Comparison of ENCODE assay signal across 15 mouse cellular contexts in the genomic region with DNA sequence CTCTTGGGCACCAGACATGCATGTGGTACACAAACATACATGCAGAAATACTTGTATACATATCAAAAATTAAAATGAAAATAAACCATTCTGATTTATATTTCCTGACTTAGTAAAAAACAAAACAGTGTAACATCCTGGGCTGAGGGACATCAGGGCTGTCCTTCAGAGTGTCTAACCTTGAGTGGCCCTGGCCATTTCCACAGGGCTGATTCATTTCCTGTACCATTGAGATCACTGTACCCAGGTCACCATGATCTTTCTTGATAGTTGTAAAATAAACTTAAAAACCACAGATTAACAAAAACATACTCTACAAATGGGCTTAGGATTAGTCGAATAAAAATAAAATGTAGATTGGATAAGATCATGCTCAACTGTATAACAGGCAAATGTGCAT.
"Had no signal": no experiment of that assay in that cellular context is flagged by ENCODE, and none has a peak within 500 bp of the region (broad histone marks: within the 10 kb centered on the region; RNA-seq: fewer than 3 reads in every experiment).

No protein-coding gene starts in this region.

- H3K4me3 ChIP-seq: left cerebral cortex, adult 2 months; limb, embryonic 15.5 days; liver, embryonic 12.5 days; midbrain, embryonic 10.5 days; myocyte; neural tube, embryonic 12.5 days; stomach, embryonic 15.5 days had no signal

- H3K4me2 ChIP-seq: limb, embryonic 15.5 days; liver, embryonic 12.5 days; lung, embryonic 14.5 days; neural tube, embryonic 12.5 days; stomach, embryonic 15.5 days had no signal

- H3K4me1 ChIP-seq: limb, embryonic 15.5 days; liver, embryonic 12.5 days; neural tube, embryonic 12.5 days; stomach, embryonic 15.5 days had no signal

- H3K36me3 ChIP-seq: liver, embryonic 12.5 days; neural tube, embryonic 12.5 days; stomach, embryonic 15.5 days had no signal

- ATAC-seq: liver, embryonic 12.5 days had no signal

- H3K27ac ChIP-seq: kidney, postnatal 0 days; left cerebral cortex, adult 2 months; limb, embryonic 15.5 days; liver, embryonic 12.5 days; midbrain, embryonic 10.5 days; neural tube, embryonic 12.5 days; stomach, embryonic 15.5 days had no signal

- H3K9me3 ChIP-seq: limb, embryonic 15.5 days; liver, embryonic 12.5 days; midbrain, embryonic 10.5 days; neural tube, embryonic 12.5 days; stomach, embryonic 15.5 days had no signal

- H3K27me3 ChIP-seq: limb, embryonic 15.5 days; liver, embryonic 12.5 days; neural tube, embryonic 12.5 days; stomach, embryonic 15.5 days had no signal

- DNase-seq: kidney, adult 11 months; lung, embryonic 14.5 days; lung, postnatal 10 days; lung, postnatal 4 days; midbrain, embryonic 14.5 days; thymus, adult 2 months; thymus, postnatal 25 days had no signal

- H3K9ac ChIP-seq: limb, embryonic 15.5 days; liver, embryonic 12.5 days; lung, embryonic 14.5 days; neural tube, embryonic 12.5 days; stomach, embryonic 15.5 days had no signal
